Comparison of ENCODE assay signal across 8 mouse cellular contexts in the genomic region with DNA sequence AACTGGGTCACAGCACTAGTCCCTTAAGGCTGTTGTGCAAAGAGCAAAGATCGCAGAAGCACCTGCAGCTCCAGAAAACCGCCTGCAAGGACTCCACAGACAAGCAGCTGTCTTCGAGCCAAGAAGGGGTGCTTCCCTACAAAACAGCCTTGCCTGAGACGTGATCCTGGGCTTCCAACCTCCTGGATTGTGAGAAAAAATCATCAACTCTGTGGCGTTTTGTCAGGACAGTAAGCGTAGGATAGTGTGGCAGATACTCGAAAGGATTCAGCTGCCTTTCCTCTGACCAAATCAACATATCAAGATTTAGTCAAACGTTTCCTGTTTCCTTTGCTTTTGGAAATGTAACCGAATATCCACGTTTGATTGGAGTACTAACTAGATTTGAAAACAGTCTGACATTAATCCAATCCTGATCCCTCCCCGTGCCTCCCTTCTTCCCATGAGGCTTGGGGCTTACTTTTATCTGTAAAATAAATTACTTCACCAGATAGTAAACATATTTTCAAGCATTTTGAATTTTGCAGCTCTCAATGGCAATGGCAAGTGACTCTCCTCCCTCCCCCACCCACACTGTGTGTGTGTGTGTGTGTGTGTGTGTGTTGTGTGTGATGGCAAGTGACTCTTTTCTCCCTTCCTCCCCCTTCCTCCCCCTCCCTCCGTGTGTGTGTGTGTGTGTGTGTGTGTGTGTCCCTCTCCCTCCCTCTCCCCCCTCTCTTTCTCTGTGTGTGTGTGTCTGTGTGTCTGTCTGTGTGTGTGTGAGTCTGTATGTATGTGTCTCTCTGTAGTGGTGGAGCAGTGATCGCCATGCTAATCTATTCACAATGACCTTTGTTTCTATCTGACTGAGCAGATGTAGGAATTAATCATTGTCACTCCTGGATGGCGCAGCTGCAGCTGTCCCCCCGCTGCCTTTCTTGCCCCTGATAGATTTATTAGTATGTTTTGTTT. TPM values are rescaled to one million over a fixed set of nuclear protein-coding genes. Genes with fewer than 3 reads are reported as not detected.
A peak's percentile ranks its signal among the peaks of the same experiment; 100 is the strongest.
DNase-seq lines count a peak whose midpoint lies in the region; ATAC-seq and TF ChIP-seq lines count a peak whose summit lies in the region.

No protein-coding gene starts in this region.

- H3K9me3 ChIP-seq in liver, embryonic 11.5 days (ENCODE audit: control insufficient read depth, low read length): no peaks in the 10 kb centered on the region
- H3K9me3 ChIP-seq in forebrain, embryonic 15.5 days: no peaks in the 10 kb centered on the region

- H3K4me2 ChIP-seq in liver, embryonic 11.5 days: peak overlapping the region; percentile 19; the same call in 1 of the 2 replicates
- H3K4me2 ChIP-seq in forebrain, embryonic 15.5 days (replicated peaks): 0 out of 2 replicates have a peak overlapping the region, but pooled peaks have one; percentile 6

- H3K27me3 ChIP-seq in liver, embryonic 11.5 days (replicated peaks; ENCODE audit: control insufficient read depth, insufficient read depth, low read length): no peaks in the 10 kb centered on the region
- no peaks in the 10 kb centered on the region for H3K27me3 ChIP-seq in forebrain, embryonic 15.5 days

- TF ChIP-seq CTCF in layer of hippocampus, adult 2 months (conservative IDR thresholded peaks at IDR 0.05): no peak

- no peaks in the 10 kb centered on the region for H3K36me3 ChIP-seq in liver, embryonic 11.5 days (ENCODE audit: control insufficient read depth, insufficient read depth, low read length)
- H3K36me3 ChIP-seq in forebrain, embryonic 15.5 days: no peaks in the 10 kb centered on the region

- no peak overlapping the region for H3K27ac ChIP-seq in liver, embryonic 11.5 days (ENCODE audit: low read depth, low read length)
- peak overlapping the region; percentile 41 for H3K27ac ChIP-seq in forebrain, embryonic 15.5 days (replicated peaks)
- H3K27ac ChIP-seq in layer of hippocampus, adult 2 months: no peak overlapping the region; the same call in 1 of the 2 replicates

- H3K4me3 ChIP-seq in liver, embryonic 11.5 days (ENCODE audit: low read depth, low read length): no peak overlapping the region
- no peak overlapping the region for H3K4me3 ChIP-seq in forebrain, embryonic 15.5 days
- H3K4me3 ChIP-seq in layer of hippocampus, adult 2 months: no peak overlapping the region

- H3K9ac ChIP-seq in liver, embryonic 11.5 days (ENCODE audit: low read depth, low read length): no peak overlapping the region; the same call in 1 of the 2 replicates
- H3K9ac ChIP-seq in forebrain, embryonic 15.5 days (replicated peaks): no peak overlapping the region

- WGBS in liver, embryonic 11.5 days: 30% methylated on average over 14 of the region's 15 CpGs
- WGBS in forebrain, embryonic 15.5 days: 39% methylated on average over 14 of the region's 15 CpGs

- H3K4me1 ChIP-seq in liver, embryonic 11.5 days (replicated peaks; ENCODE audit: control insufficient read depth, insufficient read depth, low read length): 0 out of 2 replicates have a peak, but pooled peaks cover 5% of the 10 kb centered on the region
- H3K4me1 ChIP-seq in forebrain, embryonic 15.5 days: peaks cover 24% of the 10 kb centered on the region

- no peak for DNase-seq in liver, embryonic 11.5 days (ENCODE audit: low spot score)
- no peak for DNase-seq in liver
- peak; percentile 60 to 69 for DNase-seq in kidney, postnatal 25 days
- DNase-seq in retina, postnatal 1 day: peak; percentile 90
- no peak for DNase-seq in layer of hippocampus, adult 2 months (ENCODE audit: low spot score in 2 of 2)
- DNase-seq in testis, postnatal 14 days (ENCODE audit: low spot score): no peak

- no peak for ATAC-seq in liver, embryonic 11.5 days (replicated peaks; ENCODE audit: low FRiP score)
- ATAC-seq in forebrain, embryonic 15.5 days (replicated peaks): peak; percentile 64
- no peak for ATAC-seq in megakaryocyte-erythroid progenitor cell, adult 5-6 weeks (replicated peaks; ENCODE audit: low FRiP score, low TSS enrichment, poor library complexity, severe bottlenecking)

RNA-seq across cellular contexts. Expression of a gene that starts 47.3 kb away (rescaled TPM):
- 0.08 TPM in 1 of 2 replicates, not detected in the other for polyA plus RNA-seq in liver, embryonic 11.5 days (2014; fragmentation: Nextera tagmentation; extraction: Ambion mirVana)
- 5.3 and 5.6 TPM in 2 replicates for polyA plus RNA-seq in forebrain, embryonic 15.5 days (2015; fragmentation: Nextera tagmentation; extraction: Ambion mirVana)
- under 1 TPM; 0.74 to 0.81 TPM for total RNA-seq in layer of hippocampus, adult 2 months (2021)
- total RNA-seq in megakaryocyte-erythroid progenitor cell, adult 5-6 weeks (2014; fragmentation: Nextera tagmentation): not detected in 2 replicates
- total RNA-seq in megakaryocyte-erythroid progenitor cell, adult 5-6 weeks (2017): not detected in 2 replicates

Comparison
In these comparisons a context has a peak if more than half of its experiments do, and no peak if none do; other contexts are left out.
1. DNase-seq: peak in kidney, postnatal 25 days (2 of 2) and retina, postnatal 1 day (single experiment); none in liver, embryonic 11.5 days (single experiment), liver (single experiment), layer of hippocampus, adult 2 months (0 of 2) and testis, postnatal 14 days (single experiment).